In genomic region chr2:26941539-26941938, GRCm38 (mm10) we compare ENCODE assay signal across 13 mouse cellular contexts. TPM values are rescaled to one million over a fixed set of nuclear protein-coding genes. Genes with fewer than 3 reads are reported as not detected.
DNase-seq lines count a peak whose midpoint lies in the region; ATAC-seq and TF ChIP-seq lines count a peak whose summit lies in the region.
"Had no signal": no experiment of that assay in that cellular context is flagged by ENCODE, and none has a peak within 500 bp of the region (broad histone marks: within the 10 kb centered on the region; RNA-seq: fewer than 3 reads in every experiment).

No protein-coding gene starts in this region.

- ATAC-seq in kidney, postnatal 0 days (replicated peaks; ENCODE audit: low FRiP score, low read depth), result peak; percentile 77
- ATAC-seq in liver, embryonic 14.5 days (ENCODE audit: insufficient read depth), result no peak
- peak; percentile 69; the same call in 1 of the 2 replicates for ATAC-seq in megakaryocyte-erythroid progenitor cell, adult 5-6 weeks (replicated peaks; ENCODE audit: low FRiP score, low TSS enrichment, poor library complexity, severe bottlenecking)
- ATAC-seq: CD4-positive, CD25-positive, alpha-beta regulatory T cell, adult 4 months had no signal

- H3K36me3 ChIP-seq in kidney, postnatal 0 days (ENCODE audit: insufficient read depth, low read length), result no peaks in the 10 kb centered on the region
- no peaks in the 10 kb centered on the region for H3K36me3 ChIP-seq in liver, embryonic 14.5 days (replicated peaks; ENCODE audit: control insufficient read depth, insufficient read depth, low read depth)
- H3K36me3 ChIP-seq: lung, embryonic 15.5 days had no signal

- no peaks in the 10 kb centered on the region for H3K4me1 ChIP-seq in kidney, postnatal 0 days (replicated peaks; ENCODE audit: insufficient read depth, low read length)
- H3K4me1 ChIP-seq in liver, embryonic 14.5 days (replicated peaks; ENCODE audit: control insufficient read depth in 2 of 2, insufficient read depth in 2 of 2, low read length in 1 of 2), result no peaks in the 10 kb centered on the region
- H3K4me1 ChIP-seq: lung, embryonic 15.5 days; neural tube, embryonic 12.5 days had no signal

- TF ChIP-seq EP300 in liver, embryonic 14.5 days (IDR thresholded peaks at IDR 0.05; ENCODE audit: low read depth), result no peak

- no peak overlapping the region for H3K9ac ChIP-seq in kidney, postnatal 0 days (ENCODE audit: low read depth, low read length)
- no peak overlapping the region for H3K9ac ChIP-seq in liver, embryonic 14.5 days (replicated peaks)
- H3K9ac ChIP-seq: lung, embryonic 15.5 days; neural tube, embryonic 12.5 days had no signal

- DNase-seq in kidney, postnatal 0 days (ENCODE audit: low spot score), result no peak
- DNase-seq in kidney, adult 9 months, result no peak
- peak; percentile 42 for DNase-seq in ZHBTc4 (ENCODE audit: low read depth, low spot score)
- no peak for DNase-seq in liver, embryonic 14.5 days (ENCODE audit: low read depth in 3 of 3, low spot score in 3 of 3)
- no peak for DNase-seq in adrenal gland, postnatal 4 days (ENCODE audit: low spot score in 2 of 2)
- DNase-seq in left cerebral cortex, postnatal 14 days (ENCODE audit: low spot score in 2 of 2), result no peak
- DNase-seq in gastrocnemius, postnatal 10 days, result no peak
- DNase-seq: cerebellum, adult 18-20 months; heart, postnatal 36 days had no signal

- no peak overlapping the region for H3K4me2 ChIP-seq in kidney, postnatal 0 days (ENCODE audit: low read length)
- H3K4me2 ChIP-seq in liver, embryonic 14.5 days (ENCODE audit: low read depth), result no peak overlapping the region
- H3K4me2 ChIP-seq: lung, embryonic 15.5 days; neural tube, embryonic 12.5 days had no signal

- peak; percentile 43; the same call in 1 of the 2 replicates for TF ChIP-seq CTCF in kidney, postnatal 0 days (IDR thresholded peaks at IDR 0.05; ENCODE audit: low read depth)
- peak; percentile 46 for TF ChIP-seq CTCF in liver, embryonic 14.5 days (IDR thresholded peaks at IDR 0.05; ENCODE audit: low read depth)

- H3K27me3 ChIP-seq in kidney, postnatal 0 days (ENCODE audit: insufficient read depth, low read length), result no peaks in the 10 kb centered on the region
- H3K27me3 ChIP-seq in liver, embryonic 14.5 days (ENCODE audit: control insufficient read depth, insufficient read depth, low read length), result no peaks in the 10 kb centered on the region
- H3K27me3 ChIP-seq: lung, embryonic 15.5 days; neural tube, embryonic 12.5 days had no signal

- no peaks in the 10 kb centered on the region for H3K9me3 ChIP-seq in kidney, postnatal 0 days (replicated peaks; ENCODE audit: low read length)
- no peaks in the 10 kb centered on the region for H3K9me3 ChIP-seq in liver, embryonic 14.5 days (ENCODE audit: control insufficient read depth, low read length)
- H3K9me3 ChIP-seq: lung, embryonic 15.5 days; neural tube, embryonic 12.5 days had no signal

- intact Hi-C loops in left cerebral cortex, postnatal 14 days (cut with DNase I), result no loop called here

- 36% methylated on average over 5 of the region's 5 CpGs for WGBS in kidney, postnatal 0 days
- 18% methylated on average over 5 of the region's 5 CpGs for WGBS in liver, embryonic 14.5 days (ENCODE audit: insufficient replicate concordance)

- no peak overlapping the region for H3K27ac ChIP-seq in kidney, postnatal 0 days
- H3K27ac ChIP-seq in liver, embryonic 14.5 days, result no peak overlapping the region
- H3K27ac ChIP-seq: lung, embryonic 15.5 days; neural tube, embryonic 12.5 days had no signal

- H3K4me3 ChIP-seq in kidney, postnatal 0 days (replicated peaks; ENCODE audit: low read depth, low read length), result no peak overlapping the region
- no peak overlapping the region for H3K4me3 ChIP-seq in liver, embryonic 14.5 days (ENCODE audit: insufficient read depth in 1 of 2, low read depth in 2 of 2, low read length in 2 of 2)
- H3K4me3 ChIP-seq: lung, embryonic 15.5 days; neural tube, embryonic 12.5 days had no signal

RNA-seq across cellular contexts. Expression of gene Stkld1, which starts 7.7 kb away (rescaled TPM):
- 0.07 and 0.27 TPM in 2 replicates for polyA plus RNA-seq in kidney, postnatal 0 days (2015; fragmentation: Nextera tagmentation; extraction: Ambion mirVana)
- polyA plus RNA-seq in liver, embryonic 14.5 days (2012; rRNA removed), result 0.03 and 0.07 TPM in 2 replicates
- polyA plus RNA-seq in liver, embryonic 14.5 days (2014; fragmentation: Nextera tagmentation; extraction: Ambion mirVana), result 0.10 TPM in 1 of 2 replicates, not detected in the other
- total RNA-seq in megakaryocyte-erythroid progenitor cell, adult 5-6 weeks (2014; fragmentation: Nextera tagmentation), result not detected in 2 replicates
- total RNA-seq in megakaryocyte-erythroid progenitor cell, adult 5-6 weeks (2017), result not detected in 2 replicates
- total RNA-seq in adrenal gland, postnatal 4 days (2021), result under 1 TPM; 0.31 to 0.73 TPM
- under 1 TPM; 0.15 TPM for total RNA-seq in left cerebral cortex, postnatal 14 days (2021)
- total RNA-seq in gastrocnemius, postnatal 10 days (2021), result not detected
- total RNA-seq: heart, postnatal 36 days had no signal
- polyA plus RNA-seq: lung, embryonic 15.5 days; neural tube, embryonic 12.5 days had no signal

RNA-seq across cellular contexts. Expression of gene Surf4, which starts 7.8 kb away (rescaled TPM):
- 186 and 216 TPM in 2 replicates for polyA plus RNA-seq in kidney, postnatal 0 days (2015; fragmentation: Nextera tagmentation; extraction: Ambion mirVana)
- 46.5 and 53.4 TPM in 2 replicates for polyA plus RNA-seq in liver, embryonic 14.5 days (2012; rRNA removed)
- 80.3 and 83.1 TPM in 2 replicates for polyA plus RNA-seq in liver, embryonic 14.5 days (2014; fragmentation: Nextera tagmentation; extraction: Ambion mirVana)
- 59.8 and 76.8 TPM in 2 replicates for total RNA-seq in megakaryocyte-erythroid progenitor cell, adult 5-6 weeks (2014; fragmentation: Nextera tagmentation)
- total RNA-seq in megakaryocyte-erythroid progenitor cell, adult 5-6 weeks (2017), result 34.1 and 52.4 TPM in 2 replicates
- total RNA-seq in adrenal gland, postnatal 4 days (2021), result 100 to 1,000 TPM; 151 to 163 TPM
- total RNA-seq in left cerebral cortex, postnatal 14 days (2021), result 10 to 100 TPM; 59.8 to 60.8 TPM
- 10 to 100 TPM; 93.2 to 99.4 TPM for total RNA-seq in gastrocnemius, postnatal 10 days (2021)

RNA-seq across cellular contexts. Expression of gene Rexo4, which starts 22.6 kb away (rescaled TPM):
- 34.3 TPM in 2 replicates for polyA plus RNA-seq in kidney, postnatal 0 days (2015; fragmentation: Nextera tagmentation; extraction: Ambion mirVana)
- polyA plus RNA-seq in liver, embryonic 14.5 days (2012; rRNA removed), result 14.8 and 18.6 TPM in 2 replicates
- polyA plus RNA-seq in liver, embryonic 14.5 days (2014; fragmentation: Nextera tagmentation; extraction: Ambion mirVana), result 18.0 and 20.1 TPM in 2 replicates
- 56.8 and 61.2 TPM in 2 replicates for total RNA-seq in megakaryocyte-erythroid progenitor cell, adult 5-6 weeks (2014; fragmentation: Nextera tagmentation)
- 95.7 and 109 TPM in 2 replicates for total RNA-seq in megakaryocyte-erythroid progenitor cell, adult 5-6 weeks (2017)
- 10 to 100 TPM; 40.7 to 43.0 TPM for total RNA-seq in adrenal gland, postnatal 4 days (2021)
- 10 to 100 TPM; 49.8 to 58.4 TPM for total RNA-seq in left cerebral cortex, postnatal 14 days (2021)
- 10 to 100 TPM; 14.4 to 22.5 TPM for total RNA-seq in gastrocnemius, postnatal 10 days (2021)

RNA-seq across cellular contexts. Expression of gene Surf1, which starts 25.2 kb away (rescaled TPM):
- 62.5 and 64.1 TPM in 2 replicates for polyA plus RNA-seq in kidney, postnatal 0 days (2015; fragmentation: Nextera tagmentation; extraction: Ambion mirVana)
- polyA plus RNA-seq in liver, embryonic 14.5 days (2012; rRNA removed), result 23.1 and 25.8 TPM in 2 replicates
- 31.7 and 33.9 TPM in 2 replicates for polyA plus RNA-seq in liver, embryonic 14.5 days (2014; fragmentation: Nextera tagmentation; extraction: Ambion mirVana)
- 50.5 and 58.4 TPM in 2 replicates for total RNA-seq in megakaryocyte-erythroid progenitor cell, adult 5-6 weeks (2014; fragmentation: Nextera tagmentation)
- total RNA-seq in megakaryocyte-erythroid progenitor cell, adult 5-6 weeks (2017), result 38.0 and 41.7 TPM in 2 replicates
- 100 to 1,000 TPM in 1 of 2 experiments, 10 to 100 TPM in 1; 90.9 to 103 TPM for total RNA-seq in adrenal gland, postnatal 4 days (2021)
- 10 to 100 TPM; 82.5 to 87.3 TPM for total RNA-seq in left cerebral cortex, postnatal 14 days (2021)
- 10 to 100 TPM; 33.3 to 37.6 TPM for total RNA-seq in gastrocnemius, postnatal 10 days (2021)

RNA-seq across cellular contexts. Expression of gene Surf2, which starts 25.4 kb away (rescaled TPM):
- 37.2 and 39.4 TPM in 2 replicates for polyA plus RNA-seq in kidney, postnatal 0 days (2015; fragmentation: Nextera tagmentation; extraction: Ambion mirVana)
- 21.0 and 27.2 TPM in 2 replicates for polyA plus RNA-seq in liver, embryonic 14.5 days (2012; rRNA removed)
- polyA plus RNA-seq in liver, embryonic 14.5 days (2014; fragmentation: Nextera tagmentation; extraction: Ambion mirVana), result 20.0 and 21.7 TPM in 2 replicates
- 68.8 and 80.3 TPM in 2 replicates for total RNA-seq in megakaryocyte-erythroid progenitor cell, adult 5-6 weeks (2014; fragmentation: Nextera tagmentation)
- total RNA-seq in megakaryocyte-erythroid progenitor cell, adult 5-6 weeks (2017), result 118 and 146 TPM in 2 replicates
- 10 to 100 TPM; 42.6 to 43.6 TPM for total RNA-seq in adrenal gland, postnatal 4 days (2021)
- total RNA-seq in left cerebral cortex, postnatal 14 days (2021), result 10 to 100 TPM; 30.8 to 38.9 TPM
- 10 to 100 TPM; 14.0 to 15.4 TPM for total RNA-seq in gastrocnemius, postnatal 10 days (2021)
